Mouse (Mus musculus): ENCODE measurements around the gene Dapp1. TPM values are rescaled to one million over a fixed set of nuclear protein-coding genes. Genes with fewer than 3 reads are reported as not detected.
A peak's percentile ranks its signal among the peaks of the same experiment; 100 is the strongest.

Gene Dapp1
- total and polyA plus RNA-seq, 3 experiments, result 53.5 to 63.6 (median 62.8) TPM

DNA sequence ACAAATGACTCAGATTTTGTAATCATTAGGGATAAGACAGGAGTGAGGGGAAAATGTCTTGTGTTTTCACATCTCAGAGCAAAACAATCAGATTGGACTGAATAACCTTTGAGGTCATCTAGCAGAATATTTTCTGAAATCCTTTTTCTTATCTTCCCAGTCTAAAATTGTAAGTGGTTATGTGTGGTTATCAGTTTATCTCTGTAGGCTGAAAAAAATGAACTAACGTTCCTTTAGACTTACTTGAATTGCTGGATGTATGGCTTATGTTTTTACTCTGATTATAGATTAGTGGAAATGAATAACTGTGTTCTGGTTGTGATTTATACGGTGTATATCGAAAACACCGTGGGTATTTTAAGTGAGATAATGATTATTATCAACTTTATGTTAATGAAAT lies 60.8 kb downstream of the Dapp1 start:
- dilution Hi-C loops (cut with MboI; ENCODE audit: extremely low pct_ligation_motif_present, extremely low pct_unique_long_range_greater_than_20kb, low sequenced_read_pairs), result no loop called here
- H3K9me3 ChIP-seq (replicated peaks; ENCODE audit: low read length), result no peaks in the 10 kb centered on the region
- H3K36me3 ChIP-seq (replicated peaks in 1 of 2; ENCODE audit: control insufficient read depth in 1 of 2, insufficient read depth in 1 of 2, low read length in 1 of 2), result peaks cover 32 to 55% of the 10 kb centered on the region in 2 experiments
- H3K27me3 ChIP-seq (replicated peaks), result no peaks in the 10 kb centered on the region
- peaks cover 6 to 34% of the 10 kb centered on the region in 2 experiments for H3K4me1 ChIP-seq (ENCODE audit: control insufficient read depth in 1 of 2, insufficient read depth in 2 of 2)
- DNase-seq (ENCODE audit: extremely low read depth), result no peak
- H3K9ac ChIP-seq (ENCODE audit: insufficient read depth, low read depth), result no peak overlapping the region
- H3K27ac ChIP-seq (ENCODE audit: insufficient read depth, low read depth), result no peak overlapping the region
- H3K4me3 ChIP-seq (replicated peaks in 1 of 3; ENCODE audit: low read depth in 2 of 3, low read length in 2 of 3, poor library complexity in 1 of 3), result no peak overlapping the region
- peaks cover 42% of the 10 kb centered on the region for H3K79me2 ChIP-seq (replicated peaks; ENCODE audit: control insufficient read depth, extremely low read depth, insufficient read depth, poor library complexity, severe bottlenecking)
- in situ Hi-C loops (cut with MboI; ENCODE audit: low pct_ligation_motif_present, low pct_unique_long_range_greater_than_20kb, low sequenced_read_pairs), result no loop called here
- no peak overlapping the region for H3K4me2 ChIP-seq (ENCODE audit: insufficient read depth, low read depth, poor library complexity, severe bottlenecking)
- TF ChIP-seq TCF12 (IDR thresholded peaks at IDR 0.05; ENCODE audit: low read depth, low read length), result no peak
- no peak for TF ChIP-seq E2F4 (IDR thresholded peaks at IDR 0.05; ENCODE audit: insufficient replicate concordance, low read depth, low read length)
- TF ChIP-seq RCOR1 (conservative IDR thresholded peaks at IDR 0.05; ENCODE audit: low read depth, low read length), result no peak
- no peak for TF ChIP-seq ELF1 (IDR thresholded peaks at IDR 0.05; ENCODE audit: low read depth, low read length)
- TF ChIP-seq NELFE (IDR thresholded peaks at IDR 0.05; ENCODE audit: low read depth, low read length), result no peak
- TF ChIP-seq TBP (conservative IDR thresholded peaks at IDR 0.05; ENCODE audit: low read depth, low read length), result no peak
- TF ChIP-seq SIN3A (IDR thresholded peaks at IDR 0.05; ENCODE audit: low read length), result no peak
- TF ChIP-seq ZKSCAN1 (IDR thresholded peaks at IDR 0.05; ENCODE audit: borderline replicate concordance, low read depth, low read length), result no peak
- TF ChIP-seq EP300 (IDR thresholded peaks at IDR 0.05; ENCODE audit: low read length), result no peak
- no peak for TF ChIP-seq MAZ (IDR thresholded peaks at IDR 0.05; ENCODE audit: low read depth, low read length)
- TF ChIP-seq GABPA (IDR thresholded peaks at IDR 0.05; ENCODE audit: insufficient replicate concordance, low read depth, low read length), result no peak
- no peak for TF ChIP-seq USF2 (conservative IDR thresholded peaks at IDR 0.05; ENCODE audit: low read depth, low read length)
- no peak for TF ChIP-seq RAD21 (IDR thresholded peaks at IDR 0.05; ENCODE audit: low read depth, low read length)
- TF ChIP-seq POLR2AphosphoS2 (IDR thresholded peaks at IDR 0.05; ENCODE audit: low read depth, low read length), result no peak
- TF ChIP-seq MXI1 (IDR thresholded peaks at IDR 0.05; ENCODE audit: low read depth, low read length), result no peak
- TF ChIP-seq PAX5 (IDR thresholded peaks at IDR 0.05; ENCODE audit: low read length), result no peak
- TF ChIP-seq KAT2A (IDR thresholded peaks at IDR 0.05; ENCODE audit: insufficient replicate concordance, low read length), result no peak
- no peak for TF ChIP-seq SMC3 (IDR thresholded peaks at IDR 0.05; ENCODE audit: low read depth, low read length)
- no peak for TF ChIP-seq JUN (IDR thresholded peaks at IDR 0.05; ENCODE audit: insufficient read depth, low read depth, low read length)
- no peak for TF ChIP-seq ZC3H11A (IDR thresholded peaks at IDR 0.05; ENCODE audit: low read depth, low read length)

DNA sequence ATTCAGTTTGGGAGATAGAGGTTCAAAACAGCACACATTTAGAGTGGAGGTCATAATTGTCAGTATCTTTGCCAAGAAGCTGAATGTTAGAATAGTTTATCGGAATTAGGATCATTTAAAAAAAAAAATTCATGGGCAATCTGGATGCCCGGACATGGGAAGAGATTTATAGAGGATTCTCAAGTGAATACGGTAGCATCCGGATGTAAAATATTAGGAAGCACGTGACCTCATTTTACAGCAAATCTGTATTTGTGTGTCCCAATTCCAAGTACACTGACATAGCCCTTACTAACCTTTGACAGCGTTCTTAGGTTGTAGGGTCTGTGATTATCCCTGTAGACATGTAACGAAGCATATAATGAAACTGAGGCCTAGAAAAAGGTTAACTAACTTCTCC lies 61.9 kb downstream of the Dapp1 start:
- Histone ChIP-seq H3K36me3 (replicated peaks in 1 of 2; ENCODE audit: control insufficient read depth in 1 of 2, insufficient read depth in 1 of 2, low read length in 1 of 2) (peaks cover 26 to 43% of the 10 kb centered on the region in 2 experiments), H3K9me3 (replicated peaks; ENCODE audit: low read length) (no peaks in the 10 kb centered on the region), H3K27ac (ENCODE audit: insufficient read depth, low read depth) (no peak overlapping the region), H3K9ac (ENCODE audit: insufficient read depth, low read depth) (peak overlapping the region; percentile 91), H3K4me1 (ENCODE audit: control insufficient read depth in 1 of 2, insufficient read depth in 2 of 2) (peaks cover 6 to 34% of the 10 kb centered on the region in 2 experiments), H3K79me2 (replicated peaks; ENCODE audit: control insufficient read depth, extremely low read depth, insufficient read depth, poor library complexity, severe bottlenecking) (peaks cover 42% of the 10 kb centered on the region), H3K4me2 (ENCODE audit: insufficient read depth, low read depth, poor library complexity, severe bottlenecking) (peak overlapping the region; percentile 68), H3K27me3 (replicated peaks) (no peaks in the 10 kb centered on the region), H3K4me3 (replicated peaks in 1 of 3; ENCODE audit: low read depth in 2 of 3, low read length in 2 of 3, poor library complexity in 1 of 3) (peak overlapping the region; percentile 87 to 94 (median 89))
- in situ Hi-C loops (cut with MboI; ENCODE audit: low pct_ligation_motif_present, low pct_unique_long_range_greater_than_20kb, low sequenced_read_pairs) (loop anchor here (5.0 kb wide), 1 partner anchor 52 kb away; the partner anchor contains the start of gene Dnajb14), dilution Hi-C loops (cut with MboI; ENCODE audit: extremely low pct_ligation_motif_present, extremely low pct_unique_long_range_greater_than_20kb, low sequenced_read_pairs) (no loop called here)
- no peak for DNase-seq (ENCODE audit: extremely low read depth)
- TF ChIP-seq MAZ (IDR thresholded peaks at IDR 0.05; ENCODE audit: low read depth, low read length) (no peak), MXI1 (IDR thresholded peaks at IDR 0.05; ENCODE audit: low read depth, low read length) (peak; percentile 67; the same call in 1 of the 2 replicates), JUN (IDR thresholded peaks at IDR 0.05; ENCODE audit: insufficient read depth, low read depth, low read length) (no peak), HCFC1 (IDR thresholded peaks at IDR 0.05; ENCODE audit: low read depth, low read length) (peak; percentile 40; the same call in 1 of the 2 replicates), JUND (conservative IDR thresholded peaks at IDR 0.05; ENCODE audit: low read depth, low read length) (no peak), USF2 (conservative IDR thresholded peaks at IDR 0.05; ENCODE audit: low read depth, low read length) (peak; percentile 64), BHLHE40 (IDR thresholded peaks at IDR 0.05; ENCODE audit: low read depth, low read length) (peak; percentile 89), USF1 (IDR thresholded peaks at IDR 0.05; ENCODE audit: low read depth, low read length) (peak; percentile 51), ZNF384 (IDR thresholded peaks at IDR 0.05; ENCODE audit: low read depth, low read length) (0 out of 2 replicates have a peak, but pooled peaks have one; percentile 17), EP300 (IDR thresholded peaks at IDR 0.05; ENCODE audit: low read length) (0 out of 2 replicates have a peak, but pooled peaks have one; percentile 20), MAX (IDR thresholded peaks at IDR 0.05; ENCODE audit: low read length) (peak; percentile 70), NELFE (IDR thresholded peaks at IDR 0.05; ENCODE audit: low read depth, low read length) (no peak), KAT2A (IDR thresholded peaks at IDR 0.05; ENCODE audit: insufficient replicate concordance, low read length) (0 out of 2 replicates have a peak, but pooled peaks have one; percentile 17), NRF1 (IDR thresholded peaks at IDR 0.05; ENCODE audit: low read depth, low read length) (peak; percentile 22; the same call in 1 of the 2 replicates), MAFK (IDR thresholded peaks at IDR 0.05; ENCODE audit: insufficient replicate concordance, low read length) (no peak), MYC (IDR thresholded peaks at IDR 0.05; ENCODE audit: low read depth, low read length) (0 out of 2 replicates have a peak, but pooled peaks have one; percentile 52)

Measured in CH12.LX (cell line).